Mouse (Mus musculus) bone marrow macrophage, adult 2 months (primary cell): Measurements from ENCODE around the gene Gcg.

ENCODE experiments used
- CTCF ChIP-seq: IDR thresholded peaks from 2 replicates; pipeline ENCODE4 v1.5.1; 2012; ENCODE audit warnings: low read depth, mild to moderate bottlenecking, low read length, moderate library complexity
- POLR2A ChIP-seq: IDR thresholded peaks from 2 replicates; pipeline ENCODE4 v1.6.1; 2012; ENCODE audit warnings: mild to moderate bottlenecking, low read depth, low read length, borderline replicate concordance

- no peak for TF ChIP-seq POLR2A
- no peak for TF ChIP-seq CTCF
Observed at GRCm38 (mm10) chr2:62507130-62507529, 23.7 kb upstream of the Gcg start.
